Mouse (Mus musculus): ENCODE measurements at regions not wholly inside any gene's neighbourhood (a gene's known extent, or its start where the extent isn't known, plus 50 kb on each side); places are given as distances from the start of the nearest gene placed in this dataset.

- Histone ChIP-seq H3K4me1 (ENCODE audit: control insufficient read depth, insufficient read depth, low read length) (no peaks in the 10 kb centered on the region), H3K9me3 (ENCODE audit: control insufficient read depth, low read length) (no peaks in the 10 kb centered on the region), H3K4me2 (ENCODE audit: low read length) (no peak overlapping the region), H3K36me3 (ENCODE audit: control insufficient read depth, insufficient read depth, low read length) (no peaks in the 10 kb centered on the region), H3K27me3 (ENCODE audit: control insufficient read depth, insufficient read depth, low read length) (no peaks in the 10 kb centered on the region), H3K4me3 (replicated peaks; ENCODE audit: low read depth, low read length) (no peak overlapping the region), H3K9ac (replicated peaks; ENCODE audit: low read length) (no peak overlapping the region), H3K27ac (replicated peaks; ENCODE audit: low read depth, low read length) (no peak overlapping the region)
- ATAC-seq (ENCODE audit: low FRiP score, low TSS enrichment) = no peak
- no peak for DNase-seq
- WGBS = 91% methylated on average over 1 of the region's 1 CpGs
These were observed 107.8 kb downstream of the Basp1 start for GRCm38 (mm10) chr15:25305801-25306200.

- Histone ChIP-seq H3K9ac (replicated peaks; ENCODE audit: low read length) (no peak overlapping the region), H3K4me2 (ENCODE audit: low read length) (no peak overlapping the region), H3K27me3 (ENCODE audit: control insufficient read depth, insufficient read depth, low read length) (no peaks in the 10 kb centered on the region), H3K27ac (replicated peaks; ENCODE audit: low read depth, low read length) (no peak overlapping the region), H3K36me3 (ENCODE audit: control insufficient read depth, insufficient read depth, low read length) (no peaks in the 10 kb centered on the region), H3K4me3 (replicated peaks; ENCODE audit: low read depth, low read length) (no peak overlapping the region), H3K9me3 (ENCODE audit: control insufficient read depth, low read length) (no peaks in the 10 kb centered on the region), H3K4me1 (ENCODE audit: control insufficient read depth, insufficient read depth, low read length) (no peaks in the 10 kb centered on the region)
- ATAC-seq (ENCODE audit: low FRiP score, low TSS enrichment) (no peak), DNase-seq (no peak)
- 87% methylated on average over 3 of the region's 3 CpGs for WGBS
These were observed 110.2 kb downstream of the Basp1 start for GRCm38 (mm10) chr15:25303379-25303778.

- H3K4me3 ChIP-seq (replicated peaks; ENCODE audit: low read depth, low read length) = no peak overlapping the region
- no peaks in the 10 kb centered on the region for H3K4me1 ChIP-seq (ENCODE audit: control insufficient read depth, insufficient read depth, low read length)
- no peak for ATAC-seq (ENCODE audit: low FRiP score, low TSS enrichment)
- H3K4me2 ChIP-seq (ENCODE audit: low read length) = no peak overlapping the region
- H3K27me3 ChIP-seq (ENCODE audit: control insufficient read depth, insufficient read depth, low read length) = no peaks in the 10 kb centered on the region
- no peaks in the 10 kb centered on the region for H3K9me3 ChIP-seq (ENCODE audit: control insufficient read depth, low read length)
- WGBS = 70% methylated on average over 8 of the region's 8 CpGs
- DNase-seq = no peak
- H3K27ac ChIP-seq (replicated peaks; ENCODE audit: low read depth, low read length) = no peak overlapping the region
- no peak overlapping the region for H3K9ac ChIP-seq (replicated peaks; ENCODE audit: low read length)
- H3K36me3 ChIP-seq (ENCODE audit: control insufficient read depth, insufficient read depth, low read length) = no peaks in the 10 kb centered on the region
These were observed 110.8 kb downstream of the Basp1 start for GRCm38 (mm10) chr15:25302671-25303294.

- Histone ChIP-seq H3K4me1 (ENCODE audit: control insufficient read depth, insufficient read depth, low read length) (0 out of 2 replicates have a peak, but pooled peaks cover 4% of the 10 kb centered on the region), H3K27me3 (ENCODE audit: control insufficient read depth, insufficient read depth, low read length) (no peaks in the 10 kb centered on the region), H3K4me3 (replicated peaks; ENCODE audit: low read depth, low read length) (no peak overlapping the region), H3K4me2 (ENCODE audit: low read length) (no peak overlapping the region), H3K9ac (replicated peaks; ENCODE audit: low read length) (no peak overlapping the region), H3K9me3 (ENCODE audit: control insufficient read depth, low read length) (no peaks in the 10 kb centered on the region), H3K36me3 (ENCODE audit: control insufficient read depth, insufficient read depth, low read length) (no peaks in the 10 kb centered on the region), H3K27ac (replicated peaks; ENCODE audit: low read depth, low read length) (no peak overlapping the region)
- ATAC-seq (ENCODE audit: low FRiP score, low TSS enrichment) = no peak
- no peak for DNase-seq
- 76% methylated on average over 3 of the region's 3 CpGs for WGBS
These were observed 111.8 kb downstream of the Basp1 start for GRCm38 (mm10) chr15:25301810-25302209.

- no peak overlapping the region for H3K27ac ChIP-seq (replicated peaks; ENCODE audit: low read depth, low read length)
- ATAC-seq (ENCODE audit: low FRiP score, low TSS enrichment) (no peak), DNase-seq (no peak)
- no peak overlapping the region for H3K4me2 ChIP-seq (ENCODE audit: low read length)
- 0 out of 2 replicates have a peak, but pooled peaks cover 4% of the 10 kb centered on the region for H3K4me1 ChIP-seq (ENCODE audit: control insufficient read depth, insufficient read depth, low read length)
- no peak overlapping the region for H3K4me3 ChIP-seq (replicated peaks; ENCODE audit: low read depth, low read length)
- no peaks in the 10 kb centered on the region for H3K9me3 ChIP-seq (ENCODE audit: control insufficient read depth, low read length)
- H3K27me3 ChIP-seq (ENCODE audit: control insufficient read depth, insufficient read depth, low read length) = no peaks in the 10 kb centered on the region
- H3K9ac ChIP-seq (replicated peaks; ENCODE audit: low read length) = no peak overlapping the region
- no peaks in the 10 kb centered on the region for H3K36me3 ChIP-seq (ENCODE audit: control insufficient read depth, insufficient read depth, low read length)
- 69% methylated on average over 5 of the region's 5 CpGs for WGBS
These were observed 116.3 kb downstream of the Basp1 start for GRCm38 (mm10) chr15:25297278-25297677.

- Histone ChIP-seq H3K27ac (replicated peaks; ENCODE audit: low read depth, low read length) (no peak overlapping the region), H3K9ac (replicated peaks; ENCODE audit: low read length) (no peak overlapping the region), H3K27me3 (ENCODE audit: control insufficient read depth, insufficient read depth, low read length) (no peaks in the 10 kb centered on the region), H3K4me3 (replicated peaks; ENCODE audit: low read depth, low read length) (no peak overlapping the region), H3K36me3 (ENCODE audit: control insufficient read depth, insufficient read depth, low read length) (no peaks in the 10 kb centered on the region), H3K4me1 (ENCODE audit: control insufficient read depth, insufficient read depth, low read length) (0 out of 2 replicates have a peak, but pooled peaks cover 4% of the 10 kb centered on the region), H3K4me2 (ENCODE audit: low read length) (no peak overlapping the region), H3K9me3 (ENCODE audit: control insufficient read depth, low read length) (no peaks in the 10 kb centered on the region)
- DNase-seq = no peak
- 90% methylated on average over 11 of the region's 11 CpGs for WGBS
- ATAC-seq (ENCODE audit: low FRiP score, low TSS enrichment) = no peak
These were observed 116.8 kb downstream of the Basp1 start for GRCm38 (mm10) chr15:25296714-25297113.

GRCm38 (mm10) chr15:25295753-25296152 is 117.8 kb downstream of the Basp1 start:
- no peaks in the 10 kb centered on the region for H3K9me3 ChIP-seq (ENCODE audit: control insufficient read depth, low read length)
- H3K4me2 ChIP-seq (ENCODE audit: low read length) = no peak overlapping the region
- DNase-seq = no peak
- no peak overlapping the region for H3K4me3 ChIP-seq (replicated peaks; ENCODE audit: low read depth, low read length)
- WGBS = 95% methylated on average over 6 of the region's 6 CpGs
- H3K27me3 ChIP-seq (ENCODE audit: control insufficient read depth, insufficient read depth, low read length) = no peaks in the 10 kb centered on the region
- no peak overlapping the region for H3K27ac ChIP-seq (replicated peaks; ENCODE audit: low read depth, low read length)
- no peak overlapping the region for H3K9ac ChIP-seq (replicated peaks; ENCODE audit: low read length)
- H3K36me3 ChIP-seq (ENCODE audit: control insufficient read depth, insufficient read depth, low read length) = no peaks in the 10 kb centered on the region
- no peak for ATAC-seq (ENCODE audit: low FRiP score, low TSS enrichment)
- peaks cover 4% of the 10 kb centered on the region; the same call in 1 of the 2 replicates for H3K4me1 ChIP-seq (ENCODE audit: control insufficient read depth, insufficient read depth, low read length)

- H3K27me3 ChIP-seq (ENCODE audit: control insufficient read depth, insufficient read depth, low read length) = no peaks in the 10 kb centered on the region
- WGBS = 53% methylated on average over 10 of the region's 10 CpGs
- H3K9me3 ChIP-seq (ENCODE audit: control insufficient read depth, low read length) = no peaks in the 10 kb centered on the region
- H3K4me3 ChIP-seq (replicated peaks; ENCODE audit: low read depth, low read length) = no peak overlapping the region
- DNase-seq (peak; percentile 61), ATAC-seq (ENCODE audit: low FRiP score, low TSS enrichment) (peak; percentile 37)
- H3K4me2 ChIP-seq (ENCODE audit: low read length) = 0 out of 2 replicates have a peak overlapping the region, but pooled peaks have one; percentile 4
- H3K27ac ChIP-seq (replicated peaks; ENCODE audit: low read depth, low read length) = no peak overlapping the region
- no peaks in the 10 kb centered on the region for H3K36me3 ChIP-seq (ENCODE audit: control insufficient read depth, insufficient read depth, low read length)
- no peaks in the 10 kb centered on the region; the same call in 1 of the 2 replicates for H3K4me1 ChIP-seq (ENCODE audit: control insufficient read depth, insufficient read depth, low read length)
- no peak overlapping the region for H3K9ac ChIP-seq (replicated peaks; ENCODE audit: low read length)
These were observed 122.3 kb downstream of the Basp1 start for GRCm38 (mm10) chr15:25291231-25291691.

- 75% methylated on average over 3 of the region's 3 CpGs for WGBS
- H3K4me3 ChIP-seq (replicated peaks; ENCODE audit: low read depth, low read length) = no peak overlapping the region
- ATAC-seq (ENCODE audit: low FRiP score, low TSS enrichment) (no peak), DNase-seq (no peak)
- H3K27me3 ChIP-seq (ENCODE audit: control insufficient read depth, insufficient read depth, low read length) = no peaks in the 10 kb centered on the region
- H3K27ac ChIP-seq (replicated peaks; ENCODE audit: low read depth, low read length) = no peak overlapping the region
- no peak overlapping the region for H3K4me2 ChIP-seq (ENCODE audit: low read length)
- no peaks in the 10 kb centered on the region for H3K9me3 ChIP-seq (ENCODE audit: control insufficient read depth, low read length)
- peaks cover 8% of the 10 kb centered on the region for H3K4me1 ChIP-seq (ENCODE audit: control insufficient read depth, insufficient read depth, low read length)
- H3K9ac ChIP-seq (replicated peaks; ENCODE audit: low read length) = no peak overlapping the region
- H3K36me3 ChIP-seq (ENCODE audit: control insufficient read depth, insufficient read depth, low read length) = no peaks in the 10 kb centered on the region
These were observed 125.7 kb downstream of the Basp1 start for GRCm38 (mm10) chr15:25287850-25288249.
